In genomic region chr7:143395113-143395563, GRCm38 (mm10) we compare ENCODE assay signal across 9 mouse cellular contexts.
DNase-seq lines count a peak whose midpoint lies in the region; ATAC-seq lines count a peak whose summit lies in the region.
"Had no signal": no experiment of that assay in that cellular context is flagged by ENCODE, and none has a peak within 500 bp of the region (broad histone marks: within the 10 kb centered on the region; RNA-seq: fewer than 3 reads in every experiment).

No protein-coding gene starts in this region.

- H3K4me1 ChIP-seq in heart, embryonic 16.5 days (ENCODE audit: control insufficient read depth, insufficient read depth, low read length), result peaks cover 24% of the 10 kb centered on the region
- H3K4me1 ChIP-seq in forebrain, embryonic 15.5 days, result peaks cover 6% of the 10 kb centered on the region

- H3K4me2 ChIP-seq in heart, embryonic 16.5 days (ENCODE audit: low read depth, low read length), result 0 out of 2 replicates have a peak overlapping the region, but pooled peaks have one; percentile 12
- H3K4me2 ChIP-seq in forebrain, embryonic 15.5 days (replicated peaks), result no peak overlapping the region
- H3K4me2 ChIP-seq: neural tube, embryonic 15.5 days had no signal

- no peak overlapping the region for H3K4me3 ChIP-seq in heart, embryonic 16.5 days (ENCODE audit: low read length)
- H3K4me3 ChIP-seq in forebrain, embryonic 15.5 days, result no peak overlapping the region
- H3K4me3 ChIP-seq: neural tube, embryonic 15.5 days had no signal

- 0 out of 2 replicates have a peak, but pooled peaks cover 3% of the 10 kb centered on the region for H3K36me3 ChIP-seq in heart, embryonic 16.5 days (ENCODE audit: control insufficient read depth, insufficient read depth)
- no peaks in the 10 kb centered on the region for H3K36me3 ChIP-seq in forebrain, embryonic 15.5 days
- H3K36me3 ChIP-seq: neural tube, embryonic 15.5 days had no signal

- no peaks in the 10 kb centered on the region for H3K27me3 ChIP-seq in heart, embryonic 16.5 days (ENCODE audit: control insufficient read depth, insufficient read depth, low read length)
- peaks cover 12% of the 10 kb centered on the region; the same call in 1 of the 2 replicates for H3K27me3 ChIP-seq in forebrain, embryonic 15.5 days
- H3K27me3 ChIP-seq: neural tube, embryonic 15.5 days had no signal

- peaks cover 3% of the 10 kb centered on the region; the same call in 1 of the 2 replicates for H3K9me3 ChIP-seq in heart, embryonic 16.5 days (replicated peaks; ENCODE audit: control insufficient read depth, low read length)
- no peaks in the 10 kb centered on the region for H3K9me3 ChIP-seq in forebrain, embryonic 15.5 days
- H3K9me3 ChIP-seq: neural tube, embryonic 15.5 days had no signal

- peak; percentile 74 for ATAC-seq in heart, embryonic 16.5 days (replicated peaks; ENCODE audit: extremely low read depth, insufficient read depth, low FRiP score)
- no peak for ATAC-seq in forebrain, embryonic 15.5 days (replicated peaks)
- ATAC-seq in frontal cortex, adult (ENCODE audit: low TSS enrichment), result no peak

- H3K9ac ChIP-seq in heart, embryonic 16.5 days (ENCODE audit: low read length), result no peak overlapping the region; the same call in 1 of the 2 replicates
- no peak overlapping the region for H3K9ac ChIP-seq in forebrain, embryonic 15.5 days (replicated peaks)
- H3K9ac ChIP-seq: neural tube, embryonic 15.5 days had no signal

- DNase-seq in kidney, adult 18-20 months, result peak; percentile 18
- DNase-seq in kidney, adult 11 months, result no peak
- DNase-seq in kidney, postnatal 36 days, result peak; percentile 19 to 53
- DNase-seq in skeletal muscle tissue, adult 2 months (ENCODE audit: low read depth, low spot score), result peak; percentile 51
- no peak for DNase-seq in layer of hippocampus, postnatal 25 days (ENCODE audit: extremely low spot score in 1 of 2, low spot score in 1 of 2)

- WGBS in heart, embryonic 16.5 days, result 20% methylated on average over 9 of the region's 9 CpGs
- 87% methylated on average over 9 of the region's 9 CpGs for WGBS in forebrain, embryonic 15.5 days

- H3K27ac ChIP-seq in heart, embryonic 16.5 days (ENCODE audit: low read length), result peak overlapping the region; percentile 76
- no peak overlapping the region for H3K27ac ChIP-seq in forebrain, embryonic 15.5 days (replicated peaks)
- H3K27ac ChIP-seq: neural tube, embryonic 15.5 days had no signal

Comparison
In these comparisons a context has a peak if more than half of its experiments do, and no peak if none do; other contexts are left out.
1. DNase-seq: peak in kidney, adult 18-20 months (single experiment), kidney, postnatal 36 days (2 of 2) and skeletal muscle tissue, adult 2 months (single experiment); none in kidney, adult 11 months (single experiment) and layer of hippocampus, postnatal 25 days (0 of 2).